Mouse (Mus musculus) liver, embryonic 13.5 days (tissue): Measurements from ENCODE around the gene Adprhl1. TPM values are rescaled to one million over a fixed set of nuclear protein-coding genes. Genes with fewer than 3 reads are reported as not detected.

ENCODE experiments used
- ATAC-seq: fragments of 200-750 bp; cut with Nextera tagmentation; 2 replicates; pipeline ENCODE4 v1.8.0; 2017; ENCODE audit warnings: low read depth, mild to moderate bottlenecking, moderate number of reproducible peaks, moderate library complexity
- DNase-seq: peaks from one replicate; pipeline ENCODE4 v3.0.0; 2022
- H3K27ac ChIP-seq: fragments of 300-500 bp; sonication (generic); 2 replicates; pipeline ENCODE4 v1.5.1; 2015; ENCODE audit warnings: moderate library complexity, mild to moderate bottlenecking, inconsistent platforms
- H3K27me3 ChIP-seq: fragments of 300-500 bp; sonication (generic); 2 replicates; pipeline ENCODE4 v1.6.1; 2015; ENCODE audit warnings: mild to moderate bottlenecking, inconsistent platforms
- H3K36me3 ChIP-seq: fragments of 300-500 bp; sonication (generic); 2 replicates; pipeline ENCODE4 v1.6.1; 2015; ENCODE audit warnings: mild to moderate bottlenecking, inconsistent platforms
- H3K4me1 ChIP-seq: fragments of 300-500 bp; sonication (generic); replicated peaks from 2 replicates; pipeline ENCODE4 v1.6.1; 2015; ENCODE audit warnings: inconsistent platforms
- H3K4me2 ChIP-seq: fragments of 300-500 bp; sonication (generic); 2 replicates; pipeline ENCODE4 v1.6.1; 2015; ENCODE audit warnings: inconsistent platforms, mild to moderate bottlenecking, moderate library complexity
- H3K4me3 ChIP-seq: fragments of 300-500 bp; sonication (generic); replicated peaks from 2 replicates; pipeline ENCODE4 v1.5.1; 2015; ENCODE audit warnings: mild to moderate bottlenecking, inconsistent platforms
- H3K9ac ChIP-seq: fragments of 300-500 bp; sonication (generic); 2 replicates; pipeline ENCODE4 v1.6.1; 2015; ENCODE audit warnings: mild to moderate bottlenecking, inconsistent platforms
- H3K9me3 ChIP-seq: fragments of 300-500 bp; sonication (generic); replicated peaks from 2 replicates; pipeline ENCODE4 v1.6.1; 2016; ENCODE audit warnings: inconsistent platforms
- WGBS: fragments of 180-500 bp; shearing (Covaris S2); methylation state at CpG from one replicate; pipeline ENCODE4 v1.1.7; 2015; ENCODE audit not compliant: insufficient replicate concordance; 5-methylcytosine and 5-hydroxymethylcytosine counted together
- polyA plus RNA-seq: library from polyadenylated mRNA; unstranded; fragments of >200 nt; fragmentation: Nextera tagmentation; extraction: Ambion mirVana; gene quantifications from 2 replicates; pipeline ENCODE4 v1.2.1, GENCODE M21; 2015

The Adprhl1 gene
- polyA plus RNA-seq, 1 experiment from 2014 or later, result 0.07 TPM

- DNase-seq, result no peak
- Histone ChIP-seq H3K4me1 (peaks cover 19% of the 10 kb centered on the region), H3K36me3 (peaks cover 43% of the 10 kb centered on the region), H3K4me3 (no peak overlapping the region), H3K27ac (no peak overlapping the region), H3K9me3 (no peaks in the 10 kb centered on the region), H3K27me3 (no peaks in the 10 kb centered on the region), H3K4me2 (no peak overlapping the region), H3K9ac (no peak overlapping the region)
- ATAC-seq, result no peak
- WGBS, result 73% methylated on average over 2 of the region's 2 CpGs
Measured at GRCm38 (mm10) chr8:13267566-13267965, 13.6 kb upstream of the Adprhl1 start.

- 26% methylated on average over 3 of the region's 3 CpGs for WGBS
- Histone ChIP-seq H3K4me2 (no peak overlapping the region), H3K27me3 (no peaks in the 10 kb centered on the region), H3K27ac (no peak overlapping the region), H3K9ac (no peak overlapping the region), H3K9me3 (no peaks in the 10 kb centered on the region), H3K4me1 (peaks cover 19% of the 10 kb centered on the region), H3K4me3 (no peak overlapping the region), H3K36me3 (peaks cover 30% of the 10 kb centered on the region)
- DNase-seq, result no peak
- no peak for ATAC-seq
Measured at GRCm38 (mm10) chr8:13263376-13263775, 9.4 kb upstream of the Adprhl1 start.

GRCm38 (mm10) chr8:13253413-13253812, 549 bp downstream of the Adprhl1 start:
- Histone ChIP-seq H3K9me3 (no peaks in the 10 kb centered on the region), H3K27me3 (no peaks in the 10 kb centered on the region), H3K9ac (no peak overlapping the region), H3K27ac (no peak overlapping the region), H3K4me1 (no peaks in the 10 kb centered on the region), H3K4me3 (no peak overlapping the region), H3K4me2 (no peak overlapping the region), H3K36me3 (peaks cover 20% of the 10 kb centered on the region)
- ATAC-seq (no peak), DNase-seq (no peak)
- 67% methylated on average over 5 of the region's 5 CpGs for WGBS

GRCm38 (mm10) chr8:13252837-13253236, 1.1 kb downstream of the Adprhl1 start:
- Histone ChIP-seq H3K9me3 (no peaks in the 10 kb centered on the region), H3K27me3 (0 out of 2 replicates have a peak, but pooled peaks cover 4% of the 10 kb centered on the region), H3K27ac (no peak overlapping the region), H3K4me1 (no peaks in the 10 kb centered on the region), H3K4me3 (no peak overlapping the region), H3K9ac (no peak overlapping the region), H3K4me2 (no peak overlapping the region), H3K36me3 (peaks cover 15% of the 10 kb centered on the region)
- DNase-seq, result no peak
- 78% methylated on average over 13 of the region's 13 CpGs for WGBS
- no peak for ATAC-seq

- 73% methylated on average over 11 of the region's 11 CpGs for WGBS
- Histone ChIP-seq H3K36me3 (no peaks in the 10 kb centered on the region), H3K9ac (no peak overlapping the region), H3K4me1 (no peaks in the 10 kb centered on the region), H3K27ac (no peak overlapping the region), H3K9me3 (no peaks in the 10 kb centered on the region), H3K4me2 (no peak overlapping the region), H3K27me3 (peaks cover 11% of the 10 kb centered on the region; the same call in 1 of the 2 replicates), H3K4me3 (no peak overlapping the region)
- ATAC-seq (no peak), DNase-seq (no peak)
Measured at GRCm38 (mm10) chr8:13244343-13244880, 9.6 kb downstream of the Adprhl1 start.

GRCm38 (mm10) chr8:13242985-13243870, 10.7 kb downstream of the Adprhl1 start:
- ATAC-seq (no peak), DNase-seq (no peak)
- Histone ChIP-seq H3K27me3 (peaks cover 9% of the 10 kb centered on the region; the same call in 1 of the 2 replicates), H3K4me3 (no peak overlapping the region), H3K27ac (no peak overlapping the region), H3K4me2 (no peak overlapping the region), H3K36me3 (no peaks in the 10 kb centered on the region), H3K4me1 (no peaks in the 10 kb centered on the region), H3K9me3 (no peaks in the 10 kb centered on the region), H3K9ac (no peak overlapping the region)
- WGBS, result 64% methylated on average over 10 of the region's 10 CpGs

- no peaks in the 10 kb centered on the region for H3K36me3 ChIP-seq
- H3K4me3 ChIP-seq, result no peak overlapping the region
- 61% methylated on average over 7 of the region's 7 CpGs for WGBS
- H3K9me3 ChIP-seq, result no peaks in the 10 kb centered on the region
- DNase-seq (no peak), ATAC-seq (no peak)
- no peak overlapping the region for H3K4me2 ChIP-seq
- H3K27me3 ChIP-seq, result peaks cover 10% of the 10 kb centered on the region; the same call in 1 of the 2 replicates
- H3K4me1 ChIP-seq, result no peaks in the 10 kb centered on the region
- H3K9ac ChIP-seq, result no peak overlapping the region
- H3K27ac ChIP-seq, result no peak overlapping the region
Measured at GRCm38 (mm10) chr8:13240691-13241090, 13.3 kb downstream of the Adprhl1 start.

GRCm38 (mm10) chr8:13240055-13240454, 13.9 kb downstream of the Adprhl1 start:
- Histone ChIP-seq H3K36me3 (no peaks in the 10 kb centered on the region), H3K4me2 (no peak overlapping the region), H3K9ac (no peak overlapping the region), H3K4me1 (no peaks in the 10 kb centered on the region), H3K9me3 (no peaks in the 10 kb centered on the region), H3K27me3 (peaks cover 7% of the 10 kb centered on the region; the same call in 1 of the 2 replicates), H3K27ac (no peak overlapping the region), H3K4me3 (no peak overlapping the region)
- no peak for ATAC-seq
- DNase-seq, result no peak
- 61% methylated on average over 9 of the region's 9 CpGs for WGBS

GRCm38 (mm10) chr8:13234803-13235202, 19.2 kb downstream of the Adprhl1 start:
- no peak overlapping the region for H3K4me3 ChIP-seq
- 77% methylated on average over 13 of the region's 13 CpGs for WGBS

GRCm38 (mm10) chr8:13230471-13230870, 23.5 kb downstream of the Adprhl1 start:
- no peak overlapping the region for H3K4me2 ChIP-seq
- no peak overlapping the region for H3K9ac ChIP-seq
- no peaks in the 10 kb centered on the region for H3K36me3 ChIP-seq
- no peak for ATAC-seq
- H3K27ac ChIP-seq, result no peak overlapping the region
- WGBS, result 71% methylated on average over 4 of the region's 4 CpGs
- no peaks in the 10 kb centered on the region for H3K4me1 ChIP-seq
- no peak overlapping the region for H3K4me3 ChIP-seq
- no peak for DNase-seq
- H3K9me3 ChIP-seq, result no peaks in the 10 kb centered on the region
- peaks cover 23% of the 10 kb centered on the region for H3K27me3 ChIP-seq

More at GRCm38 (mm10) chr8:13234803-13235202, 19.2 kb downstream of the Adprhl1 start:
- no peaks in the 10 kb centered on the region for H3K9me3 ChIP-seq
- no peaks in the 10 kb centered on the region for H3K36me3 ChIP-seq
- H3K9ac ChIP-seq, result no peak overlapping the region
- H3K4me2 ChIP-seq, result no peak overlapping the region
- H3K27ac ChIP-seq, result no peak overlapping the region
- peaks cover 14% of the 10 kb centered on the region for H3K27me3 ChIP-seq
- ATAC-seq (no peak), DNase-seq (no peak)
- no peaks in the 10 kb centered on the region for H3K4me1 ChIP-seq

GRCm38 (mm10) chr8:13229802-13230201, 24.2 kb downstream of the Adprhl1 start:
- H3K9ac ChIP-seq, result no peak overlapping the region
- no peaks in the 10 kb centered on the region for H3K4me1 ChIP-seq
- WGBS, result 77% methylated on average over 12 of the region's 12 CpGs
- DNase-seq, result no peak
- no peak for ATAC-seq
- no peak overlapping the region for H3K4me3 ChIP-seq
- H3K36me3 ChIP-seq, result no peaks in the 10 kb centered on the region
- no peak overlapping the region for H3K27ac ChIP-seq
- no peak overlapping the region for H3K4me2 ChIP-seq
- no peaks in the 10 kb centered on the region for H3K9me3 ChIP-seq
- H3K27me3 ChIP-seq, result peaks cover 30% of the 10 kb centered on the region
